ENCODE assay signal across 10 mouse cellular contexts in genomic region chr8:33992946-33993345, GRCm38 (mm10).
DNase-seq lines count a peak whose midpoint lies in the region; ATAC-seq and TF ChIP-seq lines count a peak whose summit lies in the region.
"Had no signal": no experiment of that assay in that cellular context is flagged by ENCODE, and none has a peak within 500 bp of the region (broad histone marks: within the 10 kb centered on the region; RNA-seq: fewer than 3 reads in every experiment).

No protein-coding gene starts in this region.

- TF ChIP-seq CTCF in gastrocnemius, adult 2 months (IDR thresholded peaks at IDR 0.05) = no peak
- no peak for TF ChIP-seq CTCF in testis, adult 2 months (IDR thresholded peaks at IDR 0.05; ENCODE audit: control insufficient read depth, insufficient read depth, insufficient replicate concordance, low read depth, low read length)

- peak; percentile 59 for ATAC-seq in liver, embryonic 12.5 days

- intact Hi-C loops in gastrocnemius, adult 2 months (cut with DNase I) = no loop called here
- intact Hi-C loops in heart, postnatal 36 days (cut with DNase I) = no loop called here
- intact Hi-C loops in left cerebral cortex, postnatal 36 days (cut with DNase I) = no loop called here

- TF ChIP-seq POLR2A in testis, adult 2 months (IDR thresholded peaks at IDR 0.05; ENCODE audit: control insufficient read depth, low read depth, low read length) = peak; percentile 15; the same call in 1 of the 2 replicates

- H3K9me3 ChIP-seq in liver, embryonic 12.5 days (replicated peaks) = no peaks in the 10 kb centered on the region
- H3K9me3 ChIP-seq: embryonic facial prominence, embryonic 15.5 days; neural tube, embryonic 12.5 days had no signal

- H3K4me3 ChIP-seq in gastrocnemius, adult 2 months = no peak overlapping the region
- no peak overlapping the region for H3K4me3 ChIP-seq in liver, embryonic 12.5 days
- H3K4me3 ChIP-seq in testis, adult 2 months (ENCODE audit: control insufficient read depth, low read depth, low read length) = no peak overlapping the region
- H3K4me3 ChIP-seq: embryonic facial prominence, embryonic 15.5 days; neural tube, embryonic 12.5 days had no signal

- no peak overlapping the region for H3K27ac ChIP-seq in gastrocnemius, adult 2 months
- H3K27ac ChIP-seq in liver, embryonic 12.5 days = peak overlapping the region; percentile 54
- peak overlapping the region; percentile 67 for H3K27ac ChIP-seq in testis, adult 2 months (ENCODE audit: control insufficient read depth, insufficient read depth, low read depth, low read length)
- H3K27ac ChIP-seq: embryonic facial prominence, embryonic 15.5 days; neural tube, embryonic 12.5 days had no signal

- 17% methylated on average over 11 of the region's 11 CpGs for WGBS in liver, embryonic 12.5 days (ENCODE audit: insufficient replicate concordance)

- H3K4me2 ChIP-seq in liver, embryonic 12.5 days = peak overlapping the region; percentile 16; the same call in 1 of the 2 replicates
- H3K4me2 ChIP-seq: embryonic facial prominence, embryonic 15.5 days; neural tube, embryonic 12.5 days had no signal

- peaks cover 27% of the 10 kb centered on the region for H3K4me1 ChIP-seq in liver, embryonic 12.5 days
- H3K4me1 ChIP-seq in testis, adult 2 months (ENCODE audit: control insufficient read depth, insufficient read depth, low read length) = peaks cover 21% of the 10 kb centered on the region

- no peak overlapping the region for H3K9ac ChIP-seq in liver, embryonic 12.5 days
- H3K9ac ChIP-seq: embryonic facial prominence, embryonic 15.5 days; neural tube, embryonic 12.5 days had no signal

- no peaks in the 10 kb centered on the region for H3K36me3 ChIP-seq in liver, embryonic 12.5 days
- H3K36me3 ChIP-seq in testis, adult 2 months (ENCODE audit: control insufficient read depth, insufficient read depth, low read length) = no peaks in the 10 kb centered on the region
- H3K36me3 ChIP-seq: embryonic facial prominence, embryonic 15.5 days; neural tube, embryonic 12.5 days had no signal

- H3K27me3 ChIP-seq in liver, embryonic 12.5 days (replicated peaks) = peaks cover 7% of the 10 kb centered on the region
- H3K27me3 ChIP-seq in testis, adult 2 months (ENCODE audit: control insufficient read depth, insufficient read depth, low read length) = no peaks in the 10 kb centered on the region
- H3K27me3 ChIP-seq: embryonic facial prominence, embryonic 15.5 days; neural tube, embryonic 12.5 days had no signal

- peak; percentile 30 for DNase-seq in gastrocnemius, adult 2 months
- DNase-seq in gastrocnemius, postnatal 4 days (ENCODE audit: low spot score in 2 of 2) = no peak
- peak; percentile 60 to 69 for DNase-seq in heart, postnatal 36 days
- no peak for DNase-seq in cerebellum, adult 9-11 months
- no peak for DNase-seq in cerebellum, adult 8-10 months
- no peak for DNase-seq in left cerebral cortex, postnatal 36 days (ENCODE audit: low spot score in 2 of 2)

Comparison
In these comparisons a context has a peak if more than half of its experiments do, and no peak if none do; other contexts are left out.
1. DNase-seq: peak in gastrocnemius, adult 2 months (single experiment) and heart, postnatal 36 days (2 of 2); none in gastrocnemius, postnatal 4 days (0 of 2), cerebellum, adult 9-11 months (single experiment), cerebellum, adult 8-10 months (single experiment) and left cerebral cortex, postnatal 36 days (0 of 2).